Mouse (Mus musculus) embryonic facial prominence, embryonic 11.5 days (tissue): ENCODE measurements around the gene 2810408A11Rik. TPM values are rescaled to one million over a fixed set of nuclear protein-coding genes. Genes with fewer than 3 reads are reported as not detected.

Experiments used
- ATAC-seq: fragments of 200-750 bp; cut with Nextera tagmentation; replicated peaks from 2 replicates; pipeline ENCODE4 v1.8.0; 2017; ENCODE audit warnings: low read depth; ENCODE audit not compliant: insufficient number of reproducible peaks, low FRiP score, low TSS enrichment
- DNase-seq: peaks from one replicate; pipeline ENCODE4 v3.0.0-alpha.2; 2015; ENCODE audit warnings: low spot score
- H3K27ac ChIP-seq: fragments of 300-500 bp; sonication (generic); replicated peaks from 2 replicates; pipeline ENCODE4 v1.5.1; 2014; ENCODE audit warnings: mild to moderate bottlenecking, low read depth, low read length, control low read depth
- H3K27me3 ChIP-seq: fragments of 300-500 bp; sonication (generic); 2 replicates; pipeline ENCODE4 v1.6.1; 2014; ENCODE audit warnings: mild to moderate bottlenecking, low read length, moderate library complexity, mixed read lengths; ENCODE audit not compliant: control insufficient read depth, insufficient read depth
- H3K36me3 ChIP-seq: fragments of 300-500 bp; sonication (generic); replicated peaks from 2 replicates; pipeline ENCODE4 v1.6.1; 2014; ENCODE audit warnings: low read depth, mild to moderate bottlenecking, low read length, moderate library complexity, mixed read lengths; ENCODE audit not compliant: control insufficient read depth, insufficient read depth
- H3K4me1 ChIP-seq: fragments of 300-500 bp; sonication (generic); 2 replicates; pipeline ENCODE4 v1.6.1; 2014; ENCODE audit warnings: low read length, mixed read lengths; ENCODE audit not compliant: control insufficient read depth, insufficient read depth
- H3K4me2 ChIP-seq: fragments of 300-500 bp; sonication (generic); 2 replicates; pipeline ENCODE4 v1.6.1; 2014; ENCODE audit warnings: low read depth, mild to moderate bottlenecking, control low read depth, low read length, moderate library complexity
- H3K4me3 ChIP-seq: fragments of 300-500 bp; sonication (generic); 2 replicates; pipeline ENCODE4 v1.5.1; 2014; ENCODE audit warnings: low read depth, low read length, control low read depth
- H3K9ac ChIP-seq: fragments of 300-500 bp; sonication (generic); replicated peaks from 2 replicates; pipeline ENCODE4 v1.6.1; 2014; ENCODE audit warnings: mild to moderate bottlenecking, control low read depth, low read length
- H3K9me3 ChIP-seq: fragments of 300-500 bp; sonication (generic); replicated peaks from 2 replicates; pipeline ENCODE4 v1.6.1; 2016; ENCODE audit warnings: mild to moderate bottlenecking, low read length, inconsistent platforms, mixed read lengths; ENCODE audit not compliant: control insufficient read depth
- WGBS: fragments of 180-500 bp; shearing (Covaris S2); extraction: QIAGEN DNeasy Blood & Tissue Kit; methylation state at CpG from one replicate; pipeline ENCODE4 v1.1.7; 2014; 5-methylcytosine and 5-hydroxymethylcytosine counted together
- polyA plus RNA-seq: library from polyadenylated mRNA; unstranded; fragments of >200 nt; fragmentation: Nextera tagmentation; extraction: Ambion mirVana; gene quantifications from 2 replicates; pipeline ENCODE4 v1.2.1, GENCODE M21; 2014

The 2810408A11Rik gene
- polyA plus RNA-seq, 1 experiment from 2014 or later, result 17.6 TPM

DNA sequence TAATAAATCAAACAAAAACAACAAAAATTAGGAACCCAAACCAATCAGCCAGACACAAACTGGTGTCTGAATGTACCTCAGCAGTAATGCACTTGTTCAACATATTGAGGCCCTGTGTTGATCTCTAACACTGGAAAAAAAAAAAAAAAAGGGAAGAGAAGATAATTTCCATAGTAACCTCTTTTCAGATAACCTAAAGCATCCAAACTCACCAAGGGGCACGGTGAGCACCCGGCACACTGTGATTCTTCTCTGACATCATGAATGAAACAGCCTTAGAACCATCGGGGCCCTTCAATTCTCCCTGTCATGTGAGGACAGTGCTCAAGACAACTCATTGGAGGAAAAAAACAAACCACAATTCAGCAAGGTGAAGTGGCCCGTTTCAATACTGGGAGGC lies 28.9 kb upstream of the 2810408A11Rik start:
- no peak overlapping the region for H3K4me2 ChIP-seq
- H3K9ac ChIP-seq, result no peak overlapping the region
- DNase-seq (no peak), ATAC-seq (no peak)
- H3K36me3 ChIP-seq, result no peaks in the 10 kb centered on the region
- no peak overlapping the region for H3K27ac ChIP-seq
- WGBS, result 96% methylated on average over 4 of the region's 4 CpGs
- H3K9me3 ChIP-seq, result no peaks in the 10 kb centered on the region
- no peak overlapping the region for H3K4me3 ChIP-seq
- H3K27me3 ChIP-seq, result no peaks in the 10 kb centered on the region
- H3K4me1 ChIP-seq, result no peaks in the 10 kb centered on the region

DNA sequence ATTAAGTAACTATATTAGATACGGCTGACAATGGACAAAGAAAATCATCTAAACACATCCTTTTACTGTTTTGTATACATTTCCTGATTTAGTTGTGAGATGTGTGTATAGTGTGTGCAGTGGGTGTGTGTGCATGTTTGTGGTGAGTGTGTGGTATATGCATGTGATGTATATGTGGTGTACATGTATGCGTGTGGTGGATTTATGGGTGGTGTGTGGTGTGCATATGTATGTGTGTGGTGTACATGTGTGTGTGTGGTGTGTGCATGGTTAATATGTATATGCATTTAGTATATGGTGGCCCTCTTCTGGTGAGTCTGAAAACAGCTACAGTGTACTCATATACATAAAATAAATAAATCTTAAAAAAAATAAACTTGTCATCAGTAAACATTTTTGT lies 26.7 kb upstream of the 2810408A11Rik start:
- Histone ChIP-seq H3K4me2 (no peak overlapping the region), H3K4me1 (no peaks in the 10 kb centered on the region)
- WGBS, result 97% methylated on average over 2 of the region's 2 CpGs

DNA sequence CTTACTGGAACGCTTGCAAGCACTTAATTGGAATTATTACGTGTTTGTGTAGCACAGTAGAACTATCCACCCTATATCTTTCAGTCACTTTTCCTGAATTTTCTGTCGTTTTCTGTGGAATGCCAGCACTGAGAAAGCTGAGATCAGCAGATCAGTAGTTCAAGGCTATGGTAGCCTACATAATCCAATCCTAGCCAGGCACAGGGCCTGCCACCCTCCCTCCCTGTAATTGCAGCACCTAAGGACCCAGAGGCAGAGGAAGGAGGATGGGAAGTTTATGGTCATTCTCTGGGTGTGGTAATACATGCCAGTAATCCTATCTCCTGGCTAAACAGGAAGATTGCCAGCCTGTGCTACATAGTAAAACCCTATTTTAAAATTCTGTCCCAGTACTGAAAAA lies 22.0 kb upstream of the 2810408A11Rik start:
- no peak overlapping the region for H3K4me3 ChIP-seq
- no peak for ATAC-seq
- H3K27ac ChIP-seq, result no peak overlapping the region

More for the DNA sequence above, 26.7 kb upstream of the 2810408A11Rik start:
- no peaks in the 10 kb centered on the region for H3K9me3 ChIP-seq
- H3K9ac ChIP-seq, result no peak overlapping the region
- H3K27me3 ChIP-seq, result no peaks in the 10 kb centered on the region
- no peak for ATAC-seq
- no peak overlapping the region for H3K27ac ChIP-seq
- DNase-seq, result no peak
- no peaks in the 10 kb centered on the region for H3K36me3 ChIP-seq
- no peak overlapping the region for H3K4me3 ChIP-seq

DNA sequence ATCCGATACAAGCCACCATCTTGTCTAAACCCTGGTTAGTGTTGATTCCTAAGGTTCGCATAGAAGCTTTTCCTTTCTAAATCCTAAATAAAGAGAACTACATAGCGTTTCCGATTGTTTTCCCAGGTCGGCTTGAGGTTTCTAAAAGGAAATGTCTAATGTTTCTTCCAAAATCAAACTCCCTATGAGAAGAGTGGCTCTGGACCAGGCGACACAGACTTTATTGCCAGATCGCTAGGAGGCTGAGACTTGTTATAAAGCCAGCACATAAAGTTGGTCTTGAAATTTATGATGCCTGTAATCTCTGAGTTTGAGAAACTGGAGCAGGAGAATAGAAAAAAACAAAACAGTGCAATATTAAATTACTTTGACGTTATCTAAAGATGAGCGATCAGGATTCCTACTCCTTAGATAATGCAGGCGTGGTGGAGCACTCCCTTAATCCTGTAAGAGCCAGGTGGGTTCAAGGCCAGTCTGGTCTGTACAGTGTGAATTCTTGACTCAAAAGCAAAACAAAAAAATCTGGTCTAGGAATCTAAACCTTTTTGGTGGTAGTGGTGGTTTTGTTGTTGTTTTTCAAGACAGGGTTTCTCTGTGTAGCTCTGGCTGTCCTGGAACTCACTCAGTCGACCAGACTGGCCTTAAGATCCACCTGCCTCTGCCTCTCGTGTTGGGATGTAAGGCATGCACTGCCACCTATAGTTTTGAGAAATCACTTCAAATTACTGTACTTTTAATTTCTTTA lies 21.4 kb upstream of the 2810408A11Rik start:
- H3K9ac ChIP-seq, result peak overlapping the region; percentile 77
- H3K4me2 ChIP-seq, result peak overlapping the region; percentile 61
- peaks cover 5% of the 10 kb centered on the region; the same call in 1 of the 2 replicates for H3K4me1 ChIP-seq
- ATAC-seq (no peak), DNase-seq (peak; percentile 20)
- H3K36me3 ChIP-seq, result peaks cover 8% of the 10 kb centered on the region
- no peaks in the 10 kb centered on the region for H3K27me3 ChIP-seq
- no peaks in the 10 kb centered on the region for H3K9me3 ChIP-seq
- peak overlapping the region; percentile 94 for H3K27ac ChIP-seq
- H3K4me3 ChIP-seq, result peak overlapping the region; percentile 97
- 4% methylated on average over 12 of the region's 12 CpGs for WGBS

More for the DNA sequence above, 22.0 kb upstream of the 2810408A11Rik start:
- H3K9me3 ChIP-seq, result no peaks in the 10 kb centered on the region
- no peak for DNase-seq
- H3K36me3 ChIP-seq, result peaks cover 2% of the 10 kb centered on the region; the same call in 1 of the 2 replicates
- WGBS, result 60% methylated on average over 3 of the region's 3 CpGs
- peaks cover 5% of the 10 kb centered on the region; the same call in 1 of the 2 replicates for H3K4me1 ChIP-seq
- H3K27me3 ChIP-seq, result no peaks in the 10 kb centered on the region
- no peak overlapping the region for H3K4me2 ChIP-seq
- H3K9ac ChIP-seq, result no peak overlapping the region

DNA sequence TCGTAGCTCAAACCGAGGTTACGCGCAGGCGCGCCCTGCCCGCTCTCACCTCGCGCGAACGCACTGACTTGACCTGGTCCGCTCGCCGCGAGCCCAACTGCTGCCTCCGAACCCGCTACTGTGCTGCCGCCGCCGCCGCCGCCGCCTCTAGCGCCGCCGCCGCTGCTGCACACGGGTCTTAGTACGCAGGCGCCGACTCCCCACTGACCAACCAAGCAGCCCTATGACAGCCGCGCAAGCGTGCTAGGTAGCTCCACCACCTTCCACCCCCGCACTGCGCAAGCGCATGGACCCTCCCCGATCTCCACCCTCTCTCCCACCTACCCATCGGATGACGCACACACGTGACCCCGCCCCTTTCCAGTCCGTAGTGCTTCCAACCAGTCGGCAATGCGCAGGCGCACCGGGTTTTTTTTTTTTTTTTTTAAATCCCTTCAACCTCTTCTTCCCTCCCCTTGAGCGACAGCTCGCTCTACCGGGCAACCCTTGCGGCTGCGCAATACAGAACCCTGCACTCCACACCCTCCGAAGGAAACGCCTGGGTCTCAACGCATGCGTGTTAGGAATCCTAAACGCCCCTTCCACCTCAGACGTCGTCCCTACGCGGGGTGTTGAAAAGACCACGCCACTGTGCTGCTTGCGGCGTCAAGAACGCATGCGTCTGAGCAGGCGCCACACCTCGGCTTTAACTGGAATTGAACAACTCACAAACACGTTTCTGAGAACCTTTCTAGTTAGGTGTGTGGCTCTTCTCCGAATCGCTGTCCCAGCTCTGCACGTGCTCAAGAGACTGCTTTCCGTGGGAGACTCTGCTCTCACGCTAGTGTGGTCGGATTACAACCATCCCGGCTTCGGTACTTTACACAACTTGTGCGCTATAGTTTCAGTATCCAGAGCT lies 20.6 kb upstream of the 2810408A11Rik start, which contains the start of gene Eif5a:
TSS of gene Eif5a (minus strand) at position 845 of the 898 bp plus-strand sequence.
- peak within 1 kb of the TSS; percentile 94 for H3K27ac ChIP-seq
- H3K36me3 ChIP-seq, result peaks cover 10% of the 10 kb centered on the region
- peaks cover 5% of the 10 kb centered on the region; the same call in 1 of the 2 replicates for H3K4me1 ChIP-seq
- peak; percentile 100 for DNase-seq
- WGBS, result under 1% methylated on average over 77 of the region's 78 CpGs
- no peaks in the 10 kb centered on the region for H3K27me3 ChIP-seq
- no peaks in the 10 kb centered on the region for H3K9me3 ChIP-seq
- ATAC-seq, result peak; percentile 95
- H3K9ac ChIP-seq, result peak within 1 kb of the TSS; percentile 96
- peak within 1 kb of the TSS; percentile 97 for H3K4me3 ChIP-seq
- H3K4me2 ChIP-seq, result peak within 1 kb of the TSS; percentile 82

DNA sequence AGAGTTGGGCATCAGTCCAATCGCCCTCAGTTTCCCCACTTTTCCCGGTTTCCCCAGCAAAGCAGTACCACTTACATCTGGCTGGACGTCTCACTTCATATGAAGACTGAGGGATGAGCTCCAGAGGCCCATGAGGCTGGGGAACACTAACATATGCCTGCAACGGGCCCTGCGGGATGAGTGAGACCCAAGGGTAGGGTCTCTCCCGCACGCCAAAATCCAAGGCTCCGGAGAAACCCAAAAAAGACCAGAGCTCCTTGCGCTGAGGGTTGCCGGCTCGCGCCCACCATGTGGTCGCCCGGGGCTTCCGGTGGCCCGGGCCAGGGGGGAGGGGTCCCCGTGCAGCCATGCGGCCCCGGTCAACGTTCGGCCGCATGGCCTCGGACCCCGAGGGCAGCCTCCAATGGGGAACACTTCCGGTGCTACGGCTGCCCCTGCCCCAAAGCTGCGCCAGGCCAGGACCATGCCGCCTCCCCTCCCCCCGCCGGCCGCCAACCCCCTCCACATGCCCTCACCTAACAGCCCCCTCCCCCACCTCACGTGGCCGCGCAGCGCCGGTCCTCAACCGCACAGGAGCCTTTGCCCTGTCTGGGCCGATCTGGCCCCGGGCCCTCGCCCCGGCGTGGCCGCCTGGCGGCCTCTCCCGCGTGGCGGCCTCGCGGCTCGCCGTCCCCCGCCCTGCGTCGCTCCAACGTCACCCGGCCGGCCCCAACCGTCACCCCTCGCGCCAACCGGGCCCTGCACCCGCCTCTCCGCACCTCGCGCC lies 19.7 kb upstream of the 2810408A11Rik start:
- Histone ChIP-seq H3K27me3 (no peaks in the 10 kb centered on the region), H3K36me3 (peaks cover 16% of the 10 kb centered on the region), H3K9ac (peak overlapping the region; percentile 96), H3K4me1 (peaks cover 8% of the 10 kb centered on the region; the same call in 1 of the 2 replicates), H3K4me2 (peak overlapping the region; percentile 82), H3K27ac (peak overlapping the region; percentile 89), H3K4me3 (peak overlapping the region; percentile 97), H3K9me3 (no peaks in the 10 kb centered on the region)
- DNase-seq (peak; percentile 55), ATAC-seq (peak; percentile 6)
- under 1% methylated on average over 52 of the region's 65 CpGs for WGBS

DNA sequence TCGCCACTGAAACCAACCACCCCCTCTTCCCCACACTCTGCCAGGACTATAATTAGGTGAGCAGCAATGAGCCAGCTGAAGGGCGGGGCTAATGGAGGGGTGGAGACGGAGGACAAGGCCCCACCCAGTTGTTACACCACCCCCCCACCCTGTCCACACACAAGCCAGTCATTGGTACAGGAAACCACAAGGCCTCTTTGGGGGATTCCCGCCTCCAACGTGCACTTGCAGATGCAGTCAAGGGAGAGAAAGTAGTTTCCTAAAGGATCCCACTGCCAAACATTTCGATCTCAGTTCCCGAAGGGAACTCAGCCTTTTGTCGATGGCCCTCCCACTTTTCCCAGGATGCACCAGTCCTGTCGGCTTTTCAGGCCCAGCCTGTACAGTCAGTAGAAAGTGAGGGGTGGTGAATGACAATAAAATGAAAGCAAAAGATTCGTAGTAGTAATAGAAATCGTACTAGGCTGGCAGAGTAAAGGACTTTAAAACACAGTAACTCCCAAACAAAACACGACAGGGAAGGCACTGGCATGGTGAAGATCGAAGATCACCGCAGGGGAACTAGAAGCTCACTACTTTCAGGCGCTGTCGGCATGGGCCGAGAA lies 19.0 kb upstream of the 2810408A11Rik start:
- 1% methylated on average over 17 of the region's 17 CpGs for WGBS
- Histone ChIP-seq H3K4me2 (peak overlapping the region; percentile 82), H3K9me3 (no peaks in the 10 kb centered on the region), H3K36me3 (peaks cover 22% of the 10 kb centered on the region), H3K27me3 (no peaks in the 10 kb centered on the region), H3K4me1 (peaks cover 11% of the 10 kb centered on the region), H3K4me3 (peak overlapping the region; percentile 97), H3K9ac (peak overlapping the region; percentile 96), H3K27ac (peak overlapping the region; percentile 89)
- ATAC-seq, result no peak
- peak; percentile 75 for DNase-seq
